Mouse (Mus musculus): ENCODE measurements at regions not wholly inside any gene's neighbourhood (a gene's known extent, or its start where the extent isn't known, plus 50 kb on each side); places are given as distances from the start of the nearest gene placed in this dataset.
A peak's percentile ranks its signal among the peaks of the same experiment; 100 is the strongest.

DNA sequence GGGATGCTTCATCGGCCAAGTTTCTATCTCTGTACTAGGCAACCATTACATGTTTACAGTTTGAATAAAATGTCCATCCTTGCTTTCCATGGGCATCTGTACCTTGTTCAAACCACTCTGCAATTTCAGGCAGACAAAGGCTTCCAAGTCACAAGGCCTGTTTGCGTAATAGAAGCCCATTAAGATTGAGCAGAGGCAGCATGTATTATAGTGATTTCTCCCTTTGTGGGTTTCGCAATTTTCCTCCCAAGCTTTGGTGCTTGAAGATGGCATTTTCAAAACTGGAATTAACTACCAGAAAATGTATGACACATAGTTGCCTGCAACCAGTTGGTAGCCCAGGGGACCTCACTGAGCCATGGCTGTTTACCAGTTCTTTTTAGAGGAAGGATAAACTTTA is 158.9 kb upstream of the Pkn2 start:
- no peaks in the 10 kb centered on the region for H3K9me3 ChIP-seq (ENCODE audit: control insufficient read depth, low read length)
- no peaks in the 10 kb centered on the region for H3K27me3 ChIP-seq (ENCODE audit: control insufficient read depth, insufficient read depth, low read length)
- no peak overlapping the region for H3K27ac ChIP-seq (replicated peaks)
- DNase-seq (ENCODE audit: low spot score), result no peak
- H3K4me2 ChIP-seq (replicated peaks; ENCODE audit: low read depth), result no peak overlapping the region
- no peak for ATAC-seq (ENCODE audit: low FRiP score, low TSS enrichment)
- WGBS, result 86% methylated on average over 3 of the region's 3 CpGs
- H3K4me3 ChIP-seq (ENCODE audit: low read depth, low read length), result no peak overlapping the region
- no peaks in the 10 kb centered on the region for H3K4me1 ChIP-seq (replicated peaks; ENCODE audit: control insufficient read depth, insufficient read depth)
- no peak overlapping the region for H3K9ac ChIP-seq (ENCODE audit: low read length)
- TF ChIP-seq CTCF (IDR thresholded peaks at IDR 0.05; ENCODE audit: low read depth) (no peak), EP300 (optimal IDR thresholded peaks at IDR 0.05) (no peak)
- no peaks in the 10 kb centered on the region for H3K36me3 ChIP-seq (ENCODE audit: control insufficient read depth, insufficient read depth, low read length)

DNA sequence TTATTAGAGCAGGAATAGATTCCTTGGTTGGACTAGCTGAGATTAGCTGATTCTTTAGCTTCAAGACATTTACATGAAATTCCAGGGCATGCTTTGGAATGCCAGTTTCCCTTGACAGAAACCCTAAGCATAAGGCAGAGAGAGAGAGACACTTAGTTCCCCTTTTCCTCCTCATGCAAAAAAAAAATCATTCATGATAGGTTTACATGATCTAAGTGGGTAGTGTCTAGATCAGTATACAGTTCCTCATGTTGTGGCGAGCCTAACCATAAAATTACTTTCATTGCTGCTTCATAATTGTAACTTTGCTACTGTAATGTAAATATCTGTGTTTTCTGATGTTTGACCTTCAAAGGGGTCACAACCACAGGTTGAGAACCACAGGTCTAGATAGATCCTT is 154.3 kb upstream of the Pkn2 start:
- H3K4me1 ChIP-seq (replicated peaks; ENCODE audit: control insufficient read depth, insufficient read depth), result no peaks in the 10 kb centered on the region
- TF ChIP-seq CTCF (IDR thresholded peaks at IDR 0.05; ENCODE audit: low read depth) (no peak), EP300 (optimal IDR thresholded peaks at IDR 0.05) (no peak)
- H3K27me3 ChIP-seq (ENCODE audit: control insufficient read depth, insufficient read depth, low read length), result no peaks in the 10 kb centered on the region
- no peaks in the 10 kb centered on the region for H3K36me3 ChIP-seq (ENCODE audit: control insufficient read depth, insufficient read depth, low read length)
- no peak overlapping the region for H3K4me3 ChIP-seq (ENCODE audit: low read depth, low read length)
- no peaks in the 10 kb centered on the region for H3K9me3 ChIP-seq (ENCODE audit: control insufficient read depth, low read length)
- H3K4me2 ChIP-seq (replicated peaks; ENCODE audit: low read depth), result no peak overlapping the region
- H3K9ac ChIP-seq (ENCODE audit: low read length), result no peak overlapping the region
- 91% methylated on average over 1 of the region's 1 CpGs for WGBS
- no peak for DNase-seq (ENCODE audit: low spot score)
- H3K27ac ChIP-seq (replicated peaks), result no peak overlapping the region
- no peak for ATAC-seq (ENCODE audit: low FRiP score, low TSS enrichment)

DNA sequence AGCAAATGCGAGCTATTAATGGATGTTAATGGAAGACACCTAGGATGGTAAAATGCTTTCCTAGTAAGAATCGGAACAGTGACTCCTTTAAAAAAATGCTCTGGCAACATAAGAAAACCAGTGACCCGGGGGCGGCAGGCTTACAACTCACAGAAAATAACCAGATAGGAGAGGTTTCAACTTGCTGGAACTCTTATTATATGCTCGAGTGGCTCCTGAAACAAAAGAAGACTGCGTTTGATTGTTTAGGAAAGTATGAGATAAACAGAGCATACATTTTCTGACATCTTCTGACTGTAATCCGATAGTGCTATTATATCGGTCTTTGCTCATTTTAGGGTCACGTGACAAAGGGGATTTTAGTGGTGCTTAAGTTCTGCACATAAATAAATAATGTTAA is 152.8 kb upstream of the Pkn2 start:
- no peaks in the 10 kb centered on the region for H3K36me3 ChIP-seq (ENCODE audit: control insufficient read depth, insufficient read depth, low read length)
- ATAC-seq (ENCODE audit: low FRiP score, low TSS enrichment) (no peak), DNase-seq (ENCODE audit: low spot score) (no peak)
- no peaks in the 10 kb centered on the region for H3K9me3 ChIP-seq (ENCODE audit: control insufficient read depth, low read length)
- no peaks in the 10 kb centered on the region for H3K4me1 ChIP-seq (replicated peaks; ENCODE audit: control insufficient read depth, insufficient read depth)
- peak overlapping the region; percentile 26; the same call in 1 of the 2 replicates for H3K4me2 ChIP-seq (replicated peaks; ENCODE audit: low read depth)
- H3K4me3 ChIP-seq (ENCODE audit: low read depth, low read length), result no peak overlapping the region
- no peaks in the 10 kb centered on the region for H3K27me3 ChIP-seq (ENCODE audit: control insufficient read depth, insufficient read depth, low read length)
- TF ChIP-seq EP300 (optimal IDR thresholded peaks at IDR 0.05), result no peak
- TF ChIP-seq CTCF (IDR thresholded peaks at IDR 0.05; ENCODE audit: low read depth), result no peak
- no peak overlapping the region for H3K9ac ChIP-seq (ENCODE audit: low read length)
- 30% methylated on average over 9 of the region's 9 CpGs for WGBS
- no peak overlapping the region for H3K27ac ChIP-seq (replicated peaks)

DNA sequence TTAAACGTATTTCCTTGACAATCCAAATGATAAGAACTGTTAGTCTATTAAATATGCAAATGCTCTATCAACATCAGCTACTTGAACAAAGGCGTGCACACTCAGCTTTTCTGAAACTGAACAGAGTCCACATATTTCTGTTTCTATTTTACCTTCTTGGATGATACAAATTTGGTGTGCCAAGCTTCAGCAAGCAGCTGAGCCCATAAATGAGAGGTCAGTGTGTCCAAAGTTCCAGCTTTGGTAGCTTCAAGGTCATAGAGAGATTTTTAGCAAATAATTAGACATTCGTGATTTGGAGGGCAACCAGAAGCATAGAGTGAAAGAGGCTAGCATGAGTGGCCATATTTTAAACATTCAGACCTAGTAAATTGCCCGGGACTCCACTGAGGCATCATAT is 140.7 kb upstream of the Pkn2 start:
- H3K4me2 ChIP-seq (replicated peaks; ENCODE audit: low read depth), result no peak overlapping the region
- 67% methylated on average over 4 of the region's 4 CpGs for WGBS
- H3K27ac ChIP-seq (replicated peaks), result no peak overlapping the region
- H3K36me3 ChIP-seq (ENCODE audit: control insufficient read depth, insufficient read depth, low read length), result no peaks in the 10 kb centered on the region
- no peaks in the 10 kb centered on the region for H3K4me1 ChIP-seq (replicated peaks; ENCODE audit: control insufficient read depth, insufficient read depth)
- no peaks in the 10 kb centered on the region for H3K9me3 ChIP-seq (ENCODE audit: control insufficient read depth, low read length)
- ATAC-seq (ENCODE audit: low FRiP score, low TSS enrichment) (no peak), DNase-seq (ENCODE audit: low spot score) (no peak)
- no peaks in the 10 kb centered on the region for H3K27me3 ChIP-seq (ENCODE audit: control insufficient read depth, insufficient read depth, low read length)
- no peak overlapping the region for H3K4me3 ChIP-seq (ENCODE audit: low read depth, low read length)
- TF ChIP-seq EP300 (optimal IDR thresholded peaks at IDR 0.05) (no peak), CTCF (IDR thresholded peaks at IDR 0.05; ENCODE audit: low read depth) (no peak)
- no peak overlapping the region for H3K9ac ChIP-seq (ENCODE audit: low read length)

DNA sequence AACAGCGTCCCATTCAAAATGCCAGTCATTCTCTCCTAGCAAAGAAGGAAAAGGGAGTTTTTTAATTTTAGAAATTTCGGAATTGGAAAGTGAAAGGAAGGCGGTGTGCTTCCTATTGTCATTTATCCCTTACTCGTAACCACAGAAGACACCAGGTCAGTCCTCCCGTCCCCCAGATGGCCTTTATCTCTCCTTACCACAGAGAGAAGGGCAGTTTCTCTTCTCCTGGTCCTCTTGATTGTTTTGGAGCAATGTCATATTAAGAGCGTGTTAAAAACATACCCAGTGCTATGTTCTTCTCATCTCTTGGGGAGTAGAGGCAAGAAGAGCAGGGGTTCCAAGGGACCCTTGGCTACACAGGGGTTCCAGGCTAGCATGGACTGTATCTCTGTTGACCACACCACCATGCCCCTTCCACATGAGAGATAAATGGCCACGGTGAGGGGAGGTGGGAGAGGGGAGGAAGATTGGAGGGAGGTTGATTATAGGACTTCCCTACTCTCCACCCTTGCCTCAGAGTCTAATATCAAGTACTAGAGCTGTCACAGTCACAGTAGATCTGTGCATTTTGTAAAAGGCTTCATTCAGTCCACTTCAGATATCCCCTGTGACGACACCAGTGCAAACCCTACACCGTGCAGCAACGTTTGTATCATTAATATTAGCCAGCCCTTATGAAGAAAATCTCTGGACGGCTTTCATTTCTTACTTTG is 139.5 kb upstream of the Pkn2 start:
- Histone ChIP-seq H3K4me2 (replicated peaks; ENCODE audit: low read depth) (no peak overlapping the region), H3K4me3 (ENCODE audit: low read depth, low read length) (no peak overlapping the region), H3K9ac (ENCODE audit: low read length) (no peak overlapping the region), H3K36me3 (ENCODE audit: control insufficient read depth, insufficient read depth, low read length) (no peaks in the 10 kb centered on the region), H3K27me3 (ENCODE audit: control insufficient read depth, insufficient read depth, low read length) (no peaks in the 10 kb centered on the region), H3K27ac (replicated peaks) (no peak overlapping the region), H3K9me3 (ENCODE audit: control insufficient read depth, low read length) (no peaks in the 10 kb centered on the region), H3K4me1 (replicated peaks; ENCODE audit: control insufficient read depth, insufficient read depth) (no peaks in the 10 kb centered on the region)
- DNase-seq (ENCODE audit: low spot score) (no peak), ATAC-seq (ENCODE audit: low FRiP score, low TSS enrichment) (no peak)
- WGBS, result 75% methylated on average over 11 of the region's 11 CpGs
- TF ChIP-seq EP300 (optimal IDR thresholded peaks at IDR 0.05) (no peak), CTCF (IDR thresholded peaks at IDR 0.05; ENCODE audit: low read depth) (no peak)

DNA sequence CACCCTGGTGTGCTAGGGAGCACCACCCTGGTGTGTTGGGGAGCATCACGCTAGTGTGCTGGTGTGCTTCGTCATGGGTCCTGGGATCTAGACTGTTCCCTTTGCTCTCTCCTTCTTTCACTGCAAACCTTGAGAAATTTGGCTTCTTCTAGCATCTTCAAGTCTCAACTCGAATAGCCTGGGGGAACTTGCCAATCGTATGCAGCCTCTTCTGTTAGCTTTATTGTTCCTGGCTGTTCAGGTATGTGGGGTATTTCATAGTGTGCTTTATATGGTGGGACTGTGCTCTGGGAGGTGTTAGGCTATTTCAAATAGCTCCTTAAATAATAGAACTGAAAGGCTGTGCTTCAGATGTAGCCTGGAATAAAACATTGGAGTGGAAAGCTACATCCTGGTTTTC is 135.7 kb upstream of the Pkn2 start:
- H3K27me3 ChIP-seq (ENCODE audit: control insufficient read depth, insufficient read depth, low read length), result no peaks in the 10 kb centered on the region
- H3K4me2 ChIP-seq (replicated peaks; ENCODE audit: low read depth), result no peak overlapping the region
- 67% methylated on average over 4 of the region's 4 CpGs for WGBS
- TF ChIP-seq CTCF (IDR thresholded peaks at IDR 0.05; ENCODE audit: low read depth) (no peak), EP300 (optimal IDR thresholded peaks at IDR 0.05) (no peak)
- H3K4me1 ChIP-seq (replicated peaks; ENCODE audit: control insufficient read depth, insufficient read depth), result no peaks in the 10 kb centered on the region
- no peak for DNase-seq (ENCODE audit: low spot score)
- no peaks in the 10 kb centered on the region for H3K9me3 ChIP-seq (ENCODE audit: control insufficient read depth, low read length)
- H3K4me3 ChIP-seq (ENCODE audit: low read depth, low read length), result no peak overlapping the region
- no peak overlapping the region for H3K27ac ChIP-seq (replicated peaks)
- H3K36me3 ChIP-seq (ENCODE audit: control insufficient read depth, insufficient read depth, low read length), result no peaks in the 10 kb centered on the region
- ATAC-seq (ENCODE audit: low FRiP score, low TSS enrichment), result no peak
- no peak overlapping the region for H3K9ac ChIP-seq (ENCODE audit: low read length)
